Mouse (Mus musculus): ENCODE data around the gene Plxnc1.

The Plxnc1 gene

GRCm38 (mm10) chr10:94944691-94945205 lies at the start of gene Plxnc1:
Plxnc1 (minus strand) TSS chr10:94944835.
- peak; percentile 58 for DNase-seq

- peak; percentile 88 for DNase-seq
Observed at GRCm38 (mm10) chr10:94992127-94992526, 47.5 kb upstream of the Plxnc1 start.

- peak; percentile 78 for DNase-seq
Observed at GRCm38 (mm10) chr10:94991564-94992097, 47.0 kb upstream of the Plxnc1 start.

GRCm38 (mm10) chr10:94990768-94991563 lies 46.3 kb upstream of the Plxnc1 start:
- DNase-seq, result peak; percentile 87

GRCm38 (mm10) chr10:94989321-94989720 lies 44.7 kb upstream of the Plxnc1 start:
- no peak for DNase-seq

- DNase-seq, result no peak
Observed at GRCm38 (mm10) chr10:94985103-94985502, 40.5 kb upstream of the Plxnc1 start.

GRCm38 (mm10) chr10:94982528-94982927 lies 37.9 kb upstream of the Plxnc1 start:
- DNase-seq, result no peak

- DNase-seq, result no peak
Observed at GRCm38 (mm10) chr10:94981466-94982138, 37.0 kb upstream of the Plxnc1 start.

GRCm38 (mm10) chr10:94978265-94978822 lies 33.7 kb upstream of the Plxnc1 start:
- DNase-seq, result no peak

GRCm38 (mm10) chr10:94976329-94976728 lies 31.7 kb upstream of the Plxnc1 start:
- DNase-seq, result peak; percentile 43

GRCm38 (mm10) chr10:94975099-94975496 lies 30.5 kb upstream of the Plxnc1 start:
- DNase-seq, result no peak

GRCm38 (mm10) chr10:94974345-94975098 lies 29.9 kb upstream of the Plxnc1 start:
- no peak for DNase-seq

GRCm38 (mm10) chr10:94971625-94972161 lies 27.1 kb upstream of the Plxnc1 start:
- no peak for DNase-seq

- DNase-seq, result no peak
Observed at GRCm38 (mm10) chr10:94970221-94970620, 25.6 kb upstream of the Plxnc1 start.

- no peak for DNase-seq
Observed at GRCm38 (mm10) chr10:94967468-94967867, 22.8 kb upstream of the Plxnc1 start.

GRCm38 (mm10) chr10:94966789-94967188 lies 22.2 kb upstream of the Plxnc1 start:
- no peak for DNase-seq

- DNase-seq, result no peak
Observed at GRCm38 (mm10) chr10:94965093-94965492, 20.5 kb upstream of the Plxnc1 start.

- DNase-seq, result no peak
Observed at GRCm38 (mm10) chr10:94962005-94962404, 17.4 kb upstream of the Plxnc1 start.

GRCm38 (mm10) chr10:94961283-94961682 lies 16.6 kb upstream of the Plxnc1 start:
- DNase-seq, result no peak

- DNase-seq, result peak; percentile 66
Observed at GRCm38 (mm10) chr10:94958311-94958710, 13.7 kb upstream of the Plxnc1 start.

- no peak for DNase-seq
Observed at GRCm38 (mm10) chr10:94957705-94958104, 13.1 kb upstream of the Plxnc1 start.
